Mouse (Mus musculus) spleen, adult 10 weeks (tissue): ENCODE data around the gene Cxcl12. TPM values are rescaled to one million over a fixed set of nuclear protein-coding genes. Genes with fewer than 3 reads are reported as not detected.

ENCODE experiments used
- polyA plus RNA-seq: library from polyadenylated mRNA; stranded (reverse); fragments of 350-450 nt; fragmentation: Illumina TruSeq; extraction: RNeasy Lipid Tissue Mini Kit (QIAGEN cat#74804); gene quantifications from one replicate; pipeline ENCODE4 v1.2.3, GENCODE M21; 2015; ENCODE audit warnings: low replicate concordance; ENCODE audit not compliant: insufficient read depth

The Cxcl12 gene
- 518 TPM for polyA plus RNA-seq

GRCm38 (mm10) chr6:117168321-117169011 lies at the start of gene Cxcl12:
Gene Cxcl12 (plus strand): TSS chr6:117168535.

